Mouse (Mus musculus): ENCODE measurements around the gene Gpi1. TPM values are rescaled to one million over a fixed set of nuclear protein-coding genes. Genes with fewer than 3 reads are reported as not detected.
A peak's percentile ranks its signal among the peaks of the same experiment; 100 is the strongest.

The Gpi1 gene
- 100 to 1,000 TPM; 556 to 561 TPM for total RNA-seq (2021)

DNA sequence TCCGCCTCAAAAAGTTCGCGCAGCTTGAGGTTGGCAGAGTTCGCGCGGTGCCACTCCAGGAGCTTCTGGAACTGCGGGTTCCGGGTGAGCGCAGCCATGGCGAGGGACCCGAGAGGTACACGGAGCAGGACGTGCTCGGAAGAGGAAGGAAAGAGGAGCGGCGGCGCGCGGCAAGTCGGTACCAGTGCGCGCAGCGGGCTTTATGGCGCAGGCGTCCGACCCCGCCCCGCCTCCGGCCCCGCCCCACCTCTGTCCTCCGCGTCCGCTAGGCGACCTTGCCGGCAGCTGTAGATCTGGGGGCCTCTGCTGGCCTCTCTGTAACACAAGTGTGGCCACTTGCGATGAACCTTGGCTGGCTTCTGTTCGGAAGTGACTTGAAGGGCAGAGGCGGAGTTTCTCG, at the start of gene Gpi1:
Gene Gpi1, minus strand, starts transcription at position 221 of the 400 bp plus-strand sequence.
- peak; percentile 85 to 86 for DNase-seq
- intact Hi-C loops (cut with DNase I) = no loop called here

DNA sequence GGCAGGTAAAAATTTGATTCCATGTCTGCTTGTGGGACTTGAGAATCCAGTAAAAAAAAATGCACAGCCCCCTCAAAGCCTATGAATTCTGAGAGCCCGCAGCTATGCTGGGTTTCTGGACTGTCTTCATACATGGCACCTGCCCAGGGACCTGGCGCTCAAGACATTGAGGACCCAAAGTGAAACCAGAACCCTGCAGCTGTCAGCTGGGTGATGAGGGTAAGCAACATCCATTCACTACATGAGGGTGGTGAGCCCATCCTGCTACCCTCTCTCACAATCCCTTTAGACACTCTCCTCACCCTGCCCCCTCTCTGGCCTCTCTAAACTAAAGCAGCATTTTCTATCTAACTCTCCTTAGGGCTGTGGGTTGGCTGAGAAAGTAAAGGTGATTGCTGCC, 47.5 kb upstream of the Gpi1 start:
- no peak for DNase-seq
- intact Hi-C loops (cut with DNase I) = no loop called here

DNA sequence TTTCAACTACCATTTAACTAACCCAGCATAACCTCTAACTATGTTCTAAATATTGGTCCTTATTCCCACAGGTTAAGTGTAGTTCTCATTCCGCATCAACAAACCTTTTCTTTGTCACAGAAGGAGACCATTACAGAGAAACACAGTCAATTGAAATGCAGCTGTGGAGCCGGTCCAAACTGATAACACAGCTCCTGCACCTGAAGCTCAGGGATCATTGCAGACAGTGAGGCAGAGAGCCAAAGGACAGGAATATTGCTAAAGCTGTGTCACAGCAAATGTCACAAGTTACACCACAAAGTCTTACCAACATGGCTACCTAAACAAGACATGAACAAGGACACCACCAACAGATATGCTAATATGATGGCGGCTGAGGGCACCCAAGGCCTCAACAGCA, 45.9 kb upstream of the Gpi1 start:
- intact Hi-C loops (cut with DNase I) = no loop called here
- no peak for DNase-seq

DNA sequence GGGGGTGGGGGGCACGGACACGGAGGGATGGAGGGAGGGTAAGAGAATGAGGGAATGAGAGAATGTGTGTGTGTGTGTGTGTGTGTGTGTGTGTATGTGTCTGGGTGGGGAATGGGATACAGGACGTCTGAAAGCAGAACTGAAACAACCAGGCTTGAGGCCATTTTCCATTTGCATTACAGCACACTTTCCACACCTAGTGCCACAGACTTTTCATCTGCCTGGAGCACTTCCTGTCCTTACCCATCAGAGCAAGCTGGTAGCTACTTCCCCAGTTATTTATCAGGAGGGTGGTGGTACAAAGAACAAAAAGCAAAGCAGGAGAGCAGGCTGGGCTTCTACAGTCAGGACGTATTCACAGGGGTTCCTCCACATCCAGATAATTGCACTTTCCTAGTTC, 42.3 kb upstream of the Gpi1 start:
- intact Hi-C loops (cut with DNase I) = no loop called here
- DNase-seq = no peak

DNA sequence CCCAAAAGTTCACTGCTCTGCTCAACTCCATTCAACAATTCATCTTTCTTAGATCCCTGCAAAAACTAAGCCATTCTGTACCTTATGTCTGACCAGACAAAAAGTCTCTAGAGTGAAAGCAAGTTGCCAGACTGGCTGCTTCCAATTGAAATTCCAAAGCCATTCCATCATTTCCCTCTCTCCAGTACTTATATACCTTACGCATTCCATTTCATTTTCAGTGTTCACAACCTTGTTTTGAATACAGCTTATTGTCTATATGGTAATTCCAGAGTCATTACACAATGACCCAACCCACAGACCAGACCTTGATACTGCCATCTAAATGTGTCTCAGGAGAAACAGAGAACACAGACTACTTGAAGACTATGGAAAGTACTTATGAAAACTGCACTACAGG, 38.3 kb upstream of the Gpi1 start:
- intact Hi-C loops (cut with DNase I) = loop anchor here (2.0 kb wide), 1 partner anchor 34 kb away; no protein-coding TSS in a partner anchor

DNA sequence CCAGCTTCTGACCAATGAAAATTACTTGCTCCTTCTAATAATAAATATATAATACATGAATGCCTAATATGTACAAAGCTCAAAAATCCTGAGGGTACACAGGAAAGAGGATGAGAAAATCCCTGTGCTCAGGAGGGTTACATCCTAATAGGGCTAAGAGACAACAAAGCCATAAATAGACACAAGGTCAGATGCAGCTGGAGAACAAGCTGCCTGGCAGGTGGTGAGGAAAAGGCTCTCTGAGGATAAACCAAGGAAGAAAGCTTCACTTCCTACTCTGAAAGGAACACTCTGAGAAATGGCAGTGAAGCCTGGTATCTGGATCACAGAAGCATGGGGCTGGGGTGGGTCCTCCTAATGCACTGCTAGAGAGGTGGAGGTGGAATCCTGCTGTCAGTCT, 36.3 kb upstream of the Gpi1 start:
- intact Hi-C loops (cut with DNase I) = loop anchor here (1.0 kb wide), 1 partner anchor 89 kb away; no protein-coding TSS in a partner anchor
- peak in 1 of 2 experiments; percentile 40 for DNase-seq

More for the DNA sequence above, 38.3 kb upstream of the Gpi1 start:
- DNase-seq = no peak

DNA sequence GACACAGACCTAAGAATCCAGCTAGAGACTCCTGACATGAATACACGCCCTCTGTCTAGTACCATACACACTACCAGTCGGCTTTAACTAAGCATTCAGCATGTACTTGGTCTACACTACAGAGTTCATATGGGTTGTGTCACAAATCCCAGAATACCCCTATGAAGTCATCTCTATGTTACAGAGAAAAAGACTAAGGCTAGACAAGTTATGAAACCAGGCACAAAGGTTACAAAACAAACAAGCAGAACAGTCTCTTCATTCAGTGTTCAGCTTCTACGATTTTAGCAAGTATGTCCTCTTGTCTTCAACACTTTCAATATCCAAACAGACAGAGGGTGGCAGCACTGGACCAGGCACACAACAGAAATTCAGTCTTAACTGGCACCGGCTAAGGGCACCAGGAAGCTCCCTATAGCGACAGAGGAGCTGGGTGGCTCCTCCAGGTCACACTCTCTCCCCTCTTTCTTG, 35.8 kb upstream of the Gpi1 start:
- peak; percentile 88 for DNase-seq
- intact Hi-C loops (cut with DNase I) = loop anchor here (1.0 to 2.0 kb wide), 2 partner anchors 49 to 89 kb away; no protein-coding TSS in a partner anchor

DNA sequence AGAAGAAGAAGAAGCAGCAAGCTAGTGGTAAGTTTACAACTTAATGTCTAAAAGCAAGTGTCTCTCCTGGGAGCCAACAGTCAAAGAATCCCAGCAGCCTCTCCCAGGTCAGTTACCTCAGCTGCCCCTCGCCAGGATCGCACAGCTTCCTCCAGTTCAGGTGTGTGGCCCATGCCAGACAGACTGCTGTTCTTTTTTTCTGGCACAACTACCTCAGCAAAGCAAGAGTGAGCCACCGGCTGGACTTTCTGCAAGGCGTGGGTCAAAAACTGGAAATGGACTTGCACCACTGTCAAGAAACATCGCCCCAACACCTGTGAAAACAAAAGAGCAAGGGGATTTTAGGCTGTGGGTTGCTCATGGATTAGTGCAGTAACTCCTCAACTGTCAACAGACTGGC, 33.3 kb upstream of the Gpi1 start:
- intact Hi-C loops (cut with DNase I) = no loop called here
- DNase-seq = no peak

DNA sequence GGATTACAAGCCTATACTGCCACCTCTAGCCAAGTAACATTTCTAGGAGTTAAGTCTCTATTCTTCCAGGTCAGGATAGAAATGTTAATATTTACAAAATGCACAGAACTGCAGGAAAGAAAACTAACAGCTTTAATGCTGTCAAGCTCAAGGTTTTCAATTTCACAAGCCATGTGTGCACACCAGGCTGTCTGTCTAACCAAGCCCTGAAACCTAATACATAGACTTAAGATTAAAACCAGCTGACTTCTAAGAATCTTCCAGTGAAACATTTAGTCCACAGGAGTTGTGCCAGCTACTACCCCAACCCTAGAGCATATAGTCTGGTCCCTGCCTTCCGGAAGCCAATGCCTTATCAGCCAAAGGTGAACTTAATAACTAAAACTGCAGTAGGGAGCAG, 28.3 kb upstream of the Gpi1 start:
- intact Hi-C loops (cut with DNase I) = no loop called here

DNA sequence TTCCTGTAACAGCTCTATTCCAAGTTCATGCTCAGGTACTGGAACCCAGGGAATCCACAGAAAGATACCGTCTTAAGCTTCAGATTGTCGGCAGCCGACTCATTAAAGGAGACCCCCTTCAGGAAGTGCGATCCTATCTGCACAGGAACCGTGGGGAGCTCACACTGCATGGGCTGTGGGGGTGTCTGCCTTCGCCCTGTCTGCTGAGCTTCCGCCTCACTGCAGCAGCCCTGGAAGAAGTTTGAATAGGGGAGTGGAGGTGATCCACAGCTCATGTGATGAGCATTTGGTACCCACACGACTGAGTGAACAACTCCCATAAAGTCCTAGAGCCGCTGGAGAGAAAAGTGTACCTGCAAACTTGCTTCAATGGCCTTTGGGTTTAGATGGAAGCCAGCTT, 27.1 kb upstream of the Gpi1 start:
- intact Hi-C loops (cut with DNase I) = no loop called here
- DNase-seq = no peak

More for the DNA sequence above, 28.3 kb upstream of the Gpi1 start:
- DNase-seq = no peak

DNA sequence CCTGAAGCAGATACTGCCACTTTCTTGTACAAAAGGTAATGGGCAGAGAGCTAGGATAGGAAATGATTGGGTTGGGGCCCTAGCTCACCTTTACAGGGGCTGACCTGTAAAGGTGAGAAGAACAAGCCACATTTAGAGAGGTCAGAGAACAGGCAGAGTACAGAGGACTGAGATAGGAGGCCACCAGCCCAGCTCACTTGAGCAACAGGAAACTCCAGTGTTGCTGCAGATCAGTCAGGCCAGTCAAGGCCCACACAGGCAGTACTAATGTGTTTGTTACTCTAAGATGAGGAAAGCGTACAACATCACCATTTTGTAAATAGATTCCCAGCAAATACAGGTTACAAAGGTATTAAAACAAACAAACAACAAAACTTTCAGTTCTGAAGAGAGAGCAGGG, 25.8 kb upstream of the Gpi1 start:
- intact Hi-C loops (cut with DNase I) = loop anchor here (2.0 kb wide), 1 partner anchor 49 kb away; no protein-coding TSS in a partner anchor
- no peak for DNase-seq

DNA sequence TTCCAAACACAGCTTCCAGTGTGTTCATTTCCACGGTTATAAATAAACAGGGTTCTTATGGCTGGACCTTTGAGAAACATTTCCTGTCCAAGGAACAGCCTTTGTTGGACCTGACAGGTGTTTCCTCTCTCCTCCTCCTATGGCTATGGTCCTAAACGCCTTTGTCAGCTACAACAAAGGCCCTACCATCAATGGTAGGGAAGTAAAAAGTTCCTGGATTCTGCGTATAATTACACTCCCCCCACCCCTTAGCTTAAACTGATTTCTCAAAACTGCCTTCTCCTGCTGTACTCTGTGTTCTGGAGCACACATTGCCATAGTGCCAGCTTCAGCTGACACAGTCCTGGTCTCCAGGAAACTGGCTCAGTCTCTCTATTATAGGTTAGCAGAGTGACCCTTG, 25.0 kb upstream of the Gpi1 start:
- intact Hi-C loops (cut with DNase I) = loop anchor here (2.0 kb wide), 1 partner anchor 50 kb away; no protein-coding TSS in a partner anchor
- peak in 1 of 2 experiments; percentile 37 for DNase-seq

DNA sequence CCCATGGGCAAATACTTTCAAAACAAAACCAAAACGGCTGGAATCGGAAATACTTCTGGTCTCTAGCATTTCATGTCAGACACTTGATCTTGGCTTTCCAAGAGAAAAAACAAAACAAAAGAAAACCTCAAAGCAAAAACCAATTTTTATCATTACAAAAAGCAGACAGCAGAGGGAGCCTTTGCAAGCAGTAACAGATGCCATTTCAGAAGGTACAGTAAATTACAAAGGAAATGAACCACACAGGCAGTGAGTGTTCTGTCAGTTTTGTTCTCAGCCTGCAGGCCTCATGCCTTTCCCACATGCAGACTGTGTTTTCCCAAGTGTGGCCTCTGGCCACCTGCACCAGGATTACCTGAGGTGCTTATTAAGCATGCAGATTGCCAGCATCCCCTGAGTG, 21.9 kb upstream of the Gpi1 start:
- intact Hi-C loops (cut with DNase I) = loop anchor here (2.0 kb wide), 1 partner anchor 61 kb away; the partner anchor contains the start of gene 4931406P16Rik
- DNase-seq = peak in 1 of 2 experiments; percentile 41

DNA sequence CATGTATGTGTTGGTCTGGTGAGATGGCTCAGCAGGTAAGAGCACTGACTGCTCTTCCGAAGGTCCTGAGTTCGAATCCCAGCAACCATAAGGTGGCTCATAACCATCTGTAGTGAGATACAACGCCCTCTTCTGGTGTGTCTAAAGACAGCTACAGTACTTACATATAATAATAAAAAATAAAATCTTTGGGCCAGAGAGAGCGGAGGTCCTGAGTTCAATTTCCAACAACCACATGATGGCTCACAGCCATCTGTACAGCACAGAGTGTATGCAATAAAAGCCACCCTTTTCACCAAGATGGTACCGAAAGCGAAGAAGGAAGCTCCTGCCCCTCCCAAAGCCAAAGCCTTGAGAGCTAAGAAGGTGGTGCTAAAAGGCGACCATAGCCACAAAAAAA, 20.6 kb upstream of the Gpi1 start, which contains the start of gene Gm6096:
Gene Gm6096, plus strand, starts transcription at position 301 of the 400 bp plus-strand sequence.
- DNase-seq = no peak
- intact Hi-C loops (cut with DNase I) = loop anchor here (2.0 kb wide), 1 partner anchor 104 kb away; no protein-coding TSS in a partner anchor

DNA sequence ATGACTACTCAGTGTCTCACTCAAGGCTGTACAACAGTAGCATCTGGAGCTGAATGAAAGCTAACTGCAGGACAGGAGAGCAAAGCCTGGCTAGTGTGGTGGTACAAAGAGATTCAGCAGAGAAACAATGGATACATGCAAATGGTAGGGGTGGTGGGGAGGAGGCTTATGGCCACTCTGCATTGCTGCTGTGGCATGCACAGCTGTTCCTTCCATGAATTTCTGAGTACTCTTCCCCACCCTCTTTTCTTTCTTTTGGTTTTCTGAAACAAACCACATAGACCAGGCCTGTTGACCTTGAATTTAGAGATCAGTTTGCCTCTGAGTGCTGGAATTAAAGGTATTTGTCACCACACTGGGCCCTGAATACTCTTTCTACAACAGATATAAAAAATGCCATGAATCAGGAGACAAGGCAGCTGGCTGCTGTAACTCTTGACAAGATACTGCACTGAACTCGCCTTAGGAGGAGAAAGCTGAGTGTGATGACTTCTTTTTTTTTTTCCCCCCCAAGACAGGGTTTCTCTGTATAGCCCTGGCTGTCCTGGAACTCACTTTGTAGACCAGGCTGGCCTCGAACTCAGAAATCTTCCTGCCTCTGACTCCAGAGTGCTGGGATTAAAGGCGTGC, 16.8 kb upstream of the Gpi1 start:
- intact Hi-C loops (cut with DNase I) = no loop called here

DNA sequence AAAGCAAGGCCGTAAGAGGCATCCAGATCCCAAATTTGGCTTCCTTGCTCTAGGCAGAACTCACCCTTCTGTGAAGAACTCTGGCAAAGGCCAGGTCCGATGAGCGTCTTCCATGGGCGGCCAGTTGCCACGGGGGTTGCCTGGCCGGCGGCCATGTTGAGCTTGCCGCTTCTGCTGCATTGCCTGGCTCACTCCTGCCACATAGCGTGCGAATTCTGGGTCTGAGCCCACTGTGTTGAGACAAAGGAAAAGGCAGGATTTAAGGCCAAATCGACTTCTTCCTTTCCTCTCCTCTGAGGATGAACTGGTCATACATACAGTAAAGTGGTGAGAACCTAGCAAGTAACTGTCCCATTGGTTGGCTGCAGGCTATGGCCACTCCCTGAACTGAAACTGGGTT, 12.0 kb upstream of the Gpi1 start:
- intact Hi-C loops (cut with DNase I) = no loop called here
- no peak for DNase-seq

More for the DNA sequence above, 16.8 kb upstream of the Gpi1 start:
- DNase-seq = no peak

DNA sequence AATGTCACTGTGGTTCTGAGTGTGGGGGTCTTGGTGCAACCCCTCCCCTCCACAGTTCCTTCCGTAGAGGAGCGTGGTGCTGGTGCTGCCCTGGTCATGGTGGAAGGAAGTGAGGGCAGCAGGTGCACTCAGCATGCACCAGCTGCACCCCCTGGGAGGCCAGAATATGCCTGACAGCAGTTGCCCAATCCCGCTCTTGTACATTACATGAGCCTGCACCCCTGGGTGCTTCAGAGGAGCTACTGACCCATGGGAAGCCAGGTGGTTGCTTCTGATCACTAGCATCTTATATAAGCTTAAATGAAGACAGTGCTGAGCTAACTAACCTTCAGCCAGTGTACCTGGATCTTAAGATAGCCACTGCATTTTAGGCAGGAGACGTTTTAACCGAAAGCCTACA, 8.0 kb upstream of the Gpi1 start:
- intact Hi-C loops (cut with DNase I) = no loop called here
- DNase-seq = no peak

DNA sequence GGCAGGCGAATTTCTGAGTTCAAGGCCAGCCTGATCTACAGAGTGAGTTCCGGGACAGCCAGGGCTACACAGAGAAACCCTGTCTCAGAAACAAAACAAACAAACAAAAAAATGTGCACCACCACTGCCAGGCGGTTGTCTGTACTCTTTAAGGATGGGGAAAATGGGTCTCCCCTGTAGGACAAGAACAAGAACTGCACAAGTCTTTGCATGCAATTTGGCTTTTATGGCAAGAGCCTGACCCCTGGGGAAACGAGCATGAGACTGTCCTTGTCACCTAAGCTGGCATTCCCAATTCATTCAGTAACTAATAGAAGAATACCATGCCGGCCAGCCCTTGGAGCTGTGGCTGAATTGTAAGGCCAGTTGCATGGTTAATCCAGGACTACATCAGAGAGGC, 5.5 kb upstream of the Gpi1 start:
- intact Hi-C loops (cut with DNase I) = no loop called here

DNA sequence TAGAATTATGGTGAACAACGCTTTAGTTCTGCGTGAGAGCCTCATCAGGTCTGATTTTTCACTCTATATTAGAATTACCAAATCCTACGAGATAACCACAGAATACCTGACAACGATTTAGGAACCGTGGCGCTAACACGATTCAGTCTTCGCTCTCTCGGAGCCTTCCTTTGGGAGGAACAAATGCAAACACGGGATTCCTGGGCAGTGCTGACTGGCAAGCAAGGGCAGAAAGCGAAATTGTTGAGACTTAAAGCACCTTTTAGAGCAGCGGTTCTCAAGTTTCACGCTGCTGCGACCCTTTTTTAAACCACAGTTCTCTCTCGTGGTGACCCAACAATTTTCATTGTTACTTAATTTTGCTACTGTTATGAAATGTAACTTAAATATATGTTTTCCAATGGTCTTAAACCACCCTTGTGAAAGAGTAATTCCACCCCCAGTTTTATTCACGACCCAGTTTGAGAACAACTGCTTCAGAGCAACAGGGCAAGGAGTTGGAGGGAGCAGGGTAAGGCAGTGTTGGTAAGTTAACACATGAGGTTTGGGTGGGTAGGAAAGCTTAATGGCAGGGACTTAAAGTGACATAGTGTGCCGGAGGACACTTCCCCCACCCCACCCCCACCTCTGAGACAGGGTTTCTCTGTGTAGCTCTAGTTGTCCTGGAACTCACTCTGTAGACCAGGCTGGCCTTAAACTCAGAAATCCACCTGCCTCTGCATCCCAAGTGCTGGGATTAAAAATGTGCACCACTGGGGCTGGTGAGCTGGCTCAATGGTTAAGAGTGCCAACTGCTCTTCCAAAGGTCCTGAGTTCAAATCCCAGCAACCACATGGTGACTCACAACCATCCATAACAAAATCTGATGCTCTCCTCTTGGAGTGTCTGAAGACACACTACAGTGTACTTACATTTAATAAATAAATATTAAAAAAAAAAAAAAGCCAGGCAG, 4.8 kb upstream of the Gpi1 start:
- DNase-seq = no peak
- intact Hi-C loops (cut with DNase I) = no loop called here

More for the DNA sequence above, 5.5 kb upstream of the Gpi1 start:
- no peak for DNase-seq

DNA sequence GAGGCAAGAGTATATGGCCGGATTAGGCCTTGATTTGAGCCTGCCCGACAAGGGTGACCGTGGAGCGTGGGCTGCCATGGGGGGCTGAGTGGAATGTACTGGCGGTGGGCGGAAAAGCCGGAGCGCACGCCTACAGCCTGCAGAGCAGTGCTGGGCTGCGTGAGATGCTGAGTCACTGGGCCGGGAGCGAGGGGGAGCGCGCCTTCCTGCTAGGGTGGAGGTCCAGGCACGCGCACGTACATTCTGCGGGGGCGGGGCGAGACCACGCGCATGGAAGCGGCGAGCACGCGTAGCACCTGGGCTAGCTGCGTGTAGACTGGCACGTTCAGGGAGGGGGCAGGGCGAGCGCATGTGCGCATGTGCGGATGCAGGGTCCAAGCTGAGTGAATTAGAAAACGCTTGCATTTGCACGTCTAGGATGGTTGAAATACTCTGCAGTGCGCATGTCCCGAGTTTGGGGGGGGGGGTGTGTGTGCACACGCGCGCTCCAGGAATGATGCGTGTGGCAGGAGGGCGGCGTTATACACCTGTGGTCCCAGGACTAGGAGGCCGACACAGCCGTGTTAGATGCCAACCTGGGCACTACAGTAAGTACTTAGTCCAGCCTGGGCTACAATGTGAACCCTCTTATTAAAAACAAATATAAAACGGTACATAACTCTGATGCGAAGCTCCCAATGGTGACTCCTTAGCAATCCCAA, 3.9 kb upstream of the Gpi1 start:
- DNase-seq = peak; percentile 99
- intact Hi-C loops (cut with DNase I) = no loop called here
